Mouse (Mus musculus) mouse embryonic stem cell (cell line): ENCODE results near the gene Stub1.

Experiments
- in situ Hi-C, 2 experiments: fragments of 300-500 bp; cut with MboI; formaldehyde crosslinking; loops; 1 replicate in 1 of 2; 3 replicates in 1 of 2; pipeline ENCODE4 v1.14.3; 2019 to 2020; ENCODE audit warnings: low sequenced_read_pairs in 2 of 2, low pct_unique_long_range_greater_than_20kb in 1 of 2, mixed read lengths in 1 of 2; ENCODE audit not compliant: unreplicated experiment in 1 of 2

Gene Stub1

DNA sequence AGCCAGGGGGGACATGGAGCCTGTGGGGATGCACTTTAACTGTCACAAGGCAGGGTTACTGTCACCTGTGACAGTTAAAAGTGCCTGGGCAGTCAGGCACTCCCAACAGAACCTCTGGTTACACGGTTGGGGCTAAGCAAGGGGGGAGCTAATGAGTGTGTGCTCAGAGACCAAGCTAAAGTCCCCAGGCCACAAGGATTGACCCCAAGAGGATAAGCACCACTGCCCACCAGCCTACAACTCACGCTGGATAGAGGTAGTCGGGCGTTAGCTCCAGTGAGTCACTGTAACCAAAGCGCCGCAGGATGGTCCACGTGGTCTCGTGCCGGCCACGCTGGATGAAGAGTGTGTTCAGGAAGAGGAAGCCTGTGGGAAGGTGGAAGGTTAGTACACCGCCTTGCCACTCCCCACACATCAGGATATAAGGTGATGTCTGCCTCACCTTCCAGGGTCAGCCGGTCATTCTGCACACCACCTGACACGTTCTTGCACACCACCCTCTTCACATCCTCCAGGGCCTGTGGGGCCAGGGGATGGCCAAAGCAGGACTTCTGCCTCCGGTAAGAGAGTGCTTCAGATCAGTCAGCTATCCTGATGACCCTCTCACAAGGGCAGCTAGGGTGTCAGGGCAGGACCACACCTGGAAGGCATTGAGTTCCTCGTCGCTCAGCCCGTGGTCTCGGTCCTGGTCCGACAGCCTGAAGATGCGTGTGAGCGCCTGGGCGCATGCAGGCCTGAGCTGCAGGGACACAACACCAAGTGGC is 8.1 kb upstream of the Stub1 start, which contains the start of gene Gm20683:
Gene Gm20683, minus strand, starts transcription at position 647 of the 764 bp plus-strand sequence.
- in situ Hi-C loops: no loop called here

DNA sequence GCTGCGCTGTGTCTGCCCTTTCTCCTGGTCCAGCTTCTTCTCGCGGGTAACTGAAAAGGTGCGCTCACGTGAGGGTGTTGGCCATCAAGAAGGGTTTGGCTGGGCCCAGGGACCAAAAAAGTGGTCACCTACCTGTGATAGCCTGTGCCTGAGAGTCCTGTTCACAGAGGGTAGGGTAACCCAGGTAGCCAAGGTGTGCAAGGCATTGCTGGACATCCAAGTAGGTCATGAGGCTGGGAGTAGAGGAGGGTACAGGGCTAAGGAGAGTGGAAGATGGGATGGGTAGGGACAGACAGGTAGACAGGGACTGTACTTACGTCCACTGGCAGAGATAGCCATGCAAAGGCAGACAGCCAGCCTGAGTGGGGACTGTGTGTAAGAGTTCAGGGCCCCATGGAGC is 7.3 kb upstream of the Stub1 start:
- in situ Hi-C loops: no loop called here

DNA sequence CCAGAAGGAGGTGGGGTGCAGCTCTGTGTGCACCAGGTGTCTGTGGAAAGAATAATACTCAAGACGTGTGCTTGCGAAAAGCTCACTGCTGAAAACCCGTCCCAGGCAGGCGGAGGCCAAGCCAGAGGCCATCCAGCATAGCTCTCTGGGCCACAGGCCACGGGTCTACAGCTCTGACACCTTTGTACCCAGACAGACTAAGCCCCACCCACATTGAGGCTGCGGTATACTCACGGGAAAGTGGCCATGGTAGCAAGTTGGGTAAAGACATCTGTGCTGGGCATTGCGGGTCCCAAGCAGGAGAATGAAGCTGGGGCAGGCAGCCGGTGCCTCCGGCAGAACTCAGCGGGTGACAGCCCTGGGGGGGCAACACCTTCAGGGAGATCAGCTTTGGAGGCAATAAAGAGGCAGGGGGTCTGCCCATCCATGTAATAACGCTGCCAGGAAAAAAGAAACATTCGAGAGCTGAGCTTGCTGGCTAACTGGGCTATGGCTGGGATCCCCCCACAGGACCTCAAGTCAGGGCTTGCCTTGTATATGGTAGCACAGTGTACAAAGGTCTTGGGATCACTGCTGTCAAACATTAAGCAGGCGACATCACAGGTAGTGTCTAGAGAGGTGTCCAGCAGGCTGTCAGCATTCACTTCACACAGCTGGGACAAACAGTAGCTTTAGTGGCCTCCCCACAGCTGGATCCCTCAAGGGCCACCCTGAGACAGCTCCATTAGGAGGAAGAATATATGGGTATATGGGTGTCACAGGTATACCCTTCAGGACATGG is 6.4 kb upstream of the Stub1 start:
- in situ Hi-C loops: no loop called here

DNA sequence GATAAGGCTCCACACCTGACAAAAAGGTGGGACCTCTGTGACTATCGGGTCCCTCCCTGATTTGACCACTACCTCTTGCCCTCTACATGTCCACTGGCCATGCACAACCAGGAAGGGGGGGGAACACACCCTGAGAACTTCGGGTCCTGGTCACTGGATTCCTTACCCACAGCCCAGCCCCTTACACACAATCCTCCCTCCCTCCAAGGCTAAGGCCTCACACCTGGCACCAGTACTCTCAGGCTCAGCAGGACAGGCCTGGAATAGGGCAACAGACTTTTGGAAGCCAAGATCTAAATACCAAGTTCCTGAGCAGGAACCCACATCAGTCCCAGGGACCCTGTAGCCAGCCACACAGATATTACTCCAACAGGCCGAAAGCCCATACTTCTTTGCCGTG is 5.7 kb upstream of the Stub1 start:
- in situ Hi-C loops: no loop called here

DNA sequence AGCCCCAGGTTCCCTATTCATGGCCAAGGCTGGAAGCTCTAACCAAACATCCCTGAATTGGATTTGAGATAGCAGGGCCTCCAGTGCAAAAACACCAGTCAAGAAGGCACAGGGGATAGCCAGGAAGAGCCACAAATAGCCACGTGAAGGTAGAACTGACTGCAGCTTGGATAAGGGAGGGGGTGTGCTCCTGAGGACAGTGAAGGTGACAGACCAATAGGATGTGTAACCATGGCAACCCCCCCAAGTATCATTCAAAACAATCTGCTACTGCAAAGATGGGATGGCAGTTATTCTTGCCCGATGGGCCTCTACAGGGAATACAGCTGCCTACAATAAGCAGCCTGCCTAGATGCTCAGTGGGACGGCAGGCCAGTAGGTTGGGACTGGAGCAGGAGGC is 4.3 kb upstream of the Stub1 start:
- in situ Hi-C loops: no loop called here

DNA sequence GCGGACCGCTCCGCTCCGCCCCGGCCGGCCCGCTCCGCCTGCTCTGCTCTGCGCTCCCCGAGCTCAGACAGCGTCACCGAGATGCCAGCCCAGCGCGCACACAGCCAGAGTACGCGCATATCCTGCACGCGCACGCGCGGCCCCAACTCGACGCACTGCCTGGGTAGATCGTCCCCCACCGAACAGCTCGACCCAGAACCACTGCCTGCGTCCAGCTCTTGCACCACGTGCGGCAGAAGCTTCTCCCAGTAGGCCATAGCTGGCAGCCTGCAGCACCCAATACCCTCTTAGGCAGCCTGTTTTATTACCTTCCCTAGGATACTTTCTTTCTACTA is 3.8 kb upstream of the Stub1 start, which contains the start of gene Rhbdl1:
Gene Rhbdl1, minus strand, starts transcription at position 220 of the 335 bp plus-strand sequence.
- in situ Hi-C loops: no loop called here

DNA sequence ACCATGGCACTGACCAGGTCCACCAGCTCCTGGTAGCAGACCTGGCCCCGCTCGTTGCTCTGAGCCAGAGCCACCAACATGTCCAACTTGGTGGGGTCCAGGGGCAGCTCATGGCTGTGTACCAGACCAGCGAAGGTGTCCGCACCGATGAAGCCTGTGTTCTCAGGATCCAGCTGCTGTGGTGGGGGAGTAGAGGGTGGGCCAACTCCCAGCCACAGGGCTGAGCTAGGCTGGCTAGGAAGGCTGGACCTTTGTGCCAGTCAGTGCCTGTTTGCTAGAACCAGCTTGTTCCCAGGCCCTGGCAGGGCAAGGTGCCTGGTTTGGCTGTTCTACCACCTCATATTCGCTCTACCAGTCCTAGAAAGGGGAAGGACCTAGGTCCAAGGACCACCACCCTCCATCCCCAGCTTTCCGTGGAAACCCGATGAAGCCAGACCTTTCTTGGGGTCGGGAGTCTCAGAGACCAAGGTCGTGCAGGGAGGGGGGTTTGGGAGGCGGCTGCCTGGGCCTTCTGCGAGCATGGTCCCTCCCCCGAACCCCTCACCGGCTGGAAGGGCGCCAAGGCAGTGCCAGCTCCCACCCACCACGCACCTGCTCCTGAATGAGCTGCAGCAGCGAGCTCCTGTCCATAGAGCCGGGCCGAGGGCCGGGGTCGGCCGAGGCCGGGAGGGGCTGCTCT is 3.3 kb upstream of the Stub1 start:
- in situ Hi-C loops: no loop called here

DNA sequence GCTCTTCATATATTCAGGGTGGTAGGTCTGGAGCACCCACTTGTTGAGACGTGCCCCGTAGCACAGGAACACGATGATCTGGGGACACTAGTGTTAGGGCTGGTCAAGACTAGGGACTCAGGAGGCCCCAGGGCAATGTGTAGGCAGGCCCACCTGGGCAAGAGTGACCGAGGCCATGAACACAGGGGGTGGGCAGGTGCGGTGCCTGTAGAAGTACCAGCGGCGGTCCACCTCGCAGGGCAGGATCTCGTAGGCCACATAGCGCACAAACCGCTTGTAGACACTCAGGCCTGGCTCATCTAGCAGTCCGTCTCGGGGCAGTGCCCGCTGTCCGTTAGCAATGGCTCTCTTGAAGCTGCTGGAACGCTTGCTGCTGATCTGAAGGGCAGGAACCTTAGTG is 2.6 kb upstream of the Stub1 start:
- in situ Hi-C loops: no loop called here

DNA sequence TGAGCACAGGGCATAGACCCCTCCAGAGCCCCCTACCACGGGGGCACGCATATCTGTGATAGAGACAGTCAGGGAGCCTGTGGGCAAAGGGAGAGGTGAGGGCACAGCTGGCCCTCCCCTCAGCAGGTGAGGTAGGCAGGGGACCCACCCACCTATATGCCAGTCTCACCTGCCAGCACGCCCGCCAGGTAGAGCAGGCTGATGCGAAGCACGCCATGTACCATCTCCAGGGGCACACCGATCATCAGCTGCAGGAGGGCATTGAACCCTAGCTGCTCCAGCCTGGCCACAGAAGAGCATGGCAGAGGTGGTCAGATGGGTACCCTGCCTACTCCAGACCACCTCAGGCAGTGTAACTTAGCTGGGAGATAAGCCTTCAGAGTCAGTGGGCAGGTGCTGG is 2.1 kb upstream of the Stub1 start:
- in situ Hi-C loops: no loop called here

DNA sequence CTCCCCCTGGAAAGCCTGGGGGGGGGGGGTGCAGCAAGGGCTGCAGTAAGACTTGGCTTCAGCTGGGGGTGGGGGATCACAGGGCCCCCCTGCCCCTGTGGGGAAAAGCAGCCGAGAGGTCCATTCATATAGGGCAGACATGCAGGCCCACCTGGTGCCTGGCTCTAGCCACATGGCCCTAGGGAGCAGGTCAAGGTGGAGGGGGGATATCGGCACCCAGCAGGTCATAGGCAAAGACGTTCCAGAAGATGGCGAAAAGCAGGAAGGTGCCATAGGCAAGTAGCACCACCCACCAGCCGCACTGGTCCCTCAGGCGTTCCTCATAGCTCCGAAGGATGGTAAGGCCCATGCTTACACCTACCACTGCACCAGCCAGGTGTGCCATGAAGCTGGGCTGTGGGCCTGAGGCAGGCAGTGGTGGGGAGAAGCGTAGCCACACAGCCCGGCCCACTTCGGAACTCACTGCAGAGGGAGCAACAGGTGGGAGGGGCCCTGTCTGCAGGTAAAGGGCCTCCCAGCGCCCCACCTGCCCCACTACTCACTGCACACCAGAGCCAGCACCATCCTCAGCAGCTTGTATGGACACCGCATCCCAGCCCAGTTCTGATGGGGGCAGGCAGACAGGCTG is 1.5 kb upstream of the Stub1 start:
- in situ Hi-C loops: no loop called here

DNA sequence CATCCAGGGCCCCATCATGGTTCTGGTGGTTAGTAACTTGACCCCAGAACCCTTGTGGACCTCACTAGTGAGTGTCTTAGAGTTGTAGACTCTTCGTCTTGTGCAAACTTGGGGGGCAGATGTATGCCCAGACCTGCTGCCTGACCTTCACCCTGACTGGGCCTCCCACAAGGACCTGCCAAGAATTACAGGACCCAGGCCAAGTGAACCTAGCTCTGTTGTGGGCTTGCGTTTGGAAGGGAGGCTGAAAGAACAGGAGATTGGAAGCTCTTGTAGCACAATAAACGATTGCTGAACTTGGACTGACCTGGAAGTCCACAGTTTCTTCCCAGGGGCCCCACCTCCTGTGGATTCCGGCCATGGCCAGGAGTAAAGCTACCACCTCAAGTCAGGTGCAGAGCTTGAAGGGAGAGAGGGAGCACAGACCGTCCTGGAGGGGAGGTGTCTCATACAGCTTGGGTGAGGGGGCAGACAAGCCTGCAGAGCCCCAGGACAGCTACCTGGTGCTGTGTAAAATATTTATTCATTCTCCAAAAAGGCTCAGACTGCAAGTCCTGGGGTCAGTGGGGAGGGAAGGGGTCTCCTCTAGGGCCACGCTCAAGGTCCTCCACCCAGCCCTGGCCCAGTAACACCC is 874 bp upstream of the Stub1 start:
- in situ Hi-C loops: no loop called here

DNA sequence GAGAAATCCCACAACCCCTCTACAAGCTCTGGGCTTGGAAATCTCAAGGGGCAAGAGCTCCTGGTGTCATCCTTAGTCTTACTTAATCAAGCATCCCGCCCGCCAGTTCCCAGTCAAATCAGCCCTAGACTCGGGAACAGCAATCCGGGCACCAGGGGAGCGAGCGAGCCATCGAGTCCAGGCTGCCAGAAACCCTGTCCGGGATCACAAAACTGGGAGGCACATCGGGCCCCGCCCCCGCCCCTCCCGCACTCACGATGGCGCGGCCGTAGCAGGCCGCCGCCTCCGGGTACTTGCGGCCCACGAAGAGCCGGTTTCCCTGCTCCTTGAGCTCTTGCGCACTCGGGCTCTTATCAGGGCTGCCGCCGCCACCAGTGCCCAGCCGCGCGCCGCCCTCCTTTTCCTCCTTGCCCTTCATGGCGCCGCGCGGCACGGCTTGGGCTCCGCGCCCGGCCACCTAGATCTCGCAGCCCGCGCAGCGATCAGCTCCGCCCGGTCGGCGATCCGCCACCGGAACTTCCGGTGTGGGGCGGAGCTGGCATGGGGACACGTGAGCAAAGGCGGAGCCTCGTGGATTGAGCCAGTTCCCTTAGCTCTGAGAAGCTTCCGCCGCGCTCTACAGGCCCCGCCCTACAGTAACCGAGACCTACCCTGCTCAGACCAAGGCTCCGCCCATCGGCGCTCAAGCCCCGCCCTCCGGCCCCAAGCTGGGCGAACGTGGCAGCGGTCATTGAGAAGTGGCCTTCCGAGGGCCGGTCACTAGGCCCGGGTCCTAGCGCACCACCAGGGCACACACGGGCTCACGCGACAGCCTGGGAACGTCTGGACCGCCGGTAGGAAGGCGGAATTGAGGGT is 541 bp downstream of the Stub1 start:
- in situ Hi-C loops: no loop called here

DNA sequence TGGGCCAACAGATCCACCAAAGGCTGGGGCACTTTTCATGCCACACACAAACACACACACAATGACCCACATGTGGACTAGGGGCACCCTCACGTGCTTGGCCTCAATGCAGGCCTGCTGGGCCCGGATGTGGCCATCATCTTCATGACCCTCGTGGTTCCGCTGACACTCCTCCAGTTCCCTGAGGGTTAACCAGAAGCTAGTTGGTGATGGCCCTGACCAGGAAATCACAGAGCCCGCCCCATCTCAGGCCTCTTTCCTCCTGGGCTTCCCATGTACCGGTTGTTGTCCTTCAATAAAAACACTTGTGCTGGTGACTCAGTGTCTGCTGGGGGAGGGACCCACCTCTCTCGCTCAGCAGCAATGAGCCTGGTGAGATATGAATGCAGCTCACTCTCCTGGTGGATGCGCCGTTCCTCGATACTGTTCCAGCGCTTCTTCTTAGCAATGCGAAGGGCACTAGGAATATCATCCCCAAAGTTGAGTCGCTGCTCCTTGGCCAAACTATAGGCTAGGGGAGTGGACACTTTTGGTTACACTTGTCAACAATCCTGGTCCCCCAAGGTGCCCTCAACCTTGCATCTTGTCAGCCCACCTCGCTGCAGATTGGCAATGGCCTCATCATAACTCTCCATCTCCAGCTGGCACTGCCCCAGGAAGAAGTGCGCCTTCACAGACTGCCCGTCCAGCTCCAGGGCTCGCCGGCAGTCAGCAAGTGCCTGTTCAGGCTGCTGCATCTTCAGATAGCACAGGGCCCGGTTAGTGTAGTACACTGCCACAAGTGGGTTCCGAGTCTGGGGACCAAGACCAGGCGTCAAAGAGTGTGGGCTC is 1.5 kb downstream of the Stub1 start:
- in situ Hi-C loops: no loop called here

DNA sequence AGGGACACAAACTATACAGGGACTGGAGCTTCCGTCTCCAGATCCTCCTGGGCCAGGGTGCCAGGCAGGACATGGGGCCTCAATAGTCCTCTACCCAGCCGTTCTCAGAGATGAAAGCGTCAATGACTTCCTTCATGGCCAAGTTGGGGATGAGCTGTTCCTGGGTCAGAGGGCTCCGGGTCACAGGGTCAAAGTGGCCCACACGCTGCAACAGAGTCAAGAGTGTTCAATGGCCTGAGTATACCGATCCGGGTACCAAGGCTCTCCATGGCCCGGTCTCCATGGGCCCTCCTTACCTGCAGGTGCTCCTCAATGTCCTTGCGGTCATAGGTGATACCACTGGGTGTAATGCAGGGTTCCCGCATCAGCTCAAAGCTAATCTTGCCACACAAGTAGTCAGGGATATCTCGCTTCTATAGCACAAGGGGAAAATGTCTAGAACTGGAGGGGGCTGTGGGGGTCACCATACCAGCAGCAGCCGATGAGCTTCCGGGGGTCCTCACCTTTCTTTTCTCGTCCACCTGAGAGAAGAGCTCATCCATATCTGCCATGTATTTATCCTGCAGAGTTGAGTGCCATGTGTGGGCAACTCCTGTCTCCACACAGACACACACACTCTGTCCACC is 2.3 kb downstream of the Stub1 start:
- in situ Hi-C loops: no loop called here

DNA sequence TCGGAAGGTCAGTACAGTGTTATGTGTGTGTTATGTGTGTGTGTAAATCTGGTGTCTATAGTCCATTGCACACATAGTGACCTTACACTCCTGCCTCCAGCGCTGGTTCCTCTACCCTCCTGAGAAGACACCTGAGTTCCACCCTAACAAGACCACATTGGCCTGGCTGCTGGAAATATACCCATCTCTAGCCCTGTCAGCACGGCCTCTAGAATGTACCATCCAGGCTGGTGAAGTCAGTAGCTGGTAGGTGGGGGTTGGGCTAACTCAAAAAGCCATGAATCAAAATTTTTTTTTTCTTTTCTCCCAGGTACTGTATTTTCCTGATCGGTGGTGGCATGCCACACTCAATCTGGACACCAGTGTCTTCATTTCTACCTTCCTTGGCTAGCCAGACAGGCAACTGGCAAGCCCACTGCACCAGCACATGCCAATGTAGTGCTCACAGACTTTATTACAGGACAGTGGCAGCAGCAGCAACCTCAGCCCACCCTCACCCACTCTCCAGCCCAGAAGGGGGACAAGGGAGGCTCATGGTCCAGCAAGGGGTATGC is 2.9 kb downstream of the Stub1 start:
- in situ Hi-C loops: no loop called here

DNA sequence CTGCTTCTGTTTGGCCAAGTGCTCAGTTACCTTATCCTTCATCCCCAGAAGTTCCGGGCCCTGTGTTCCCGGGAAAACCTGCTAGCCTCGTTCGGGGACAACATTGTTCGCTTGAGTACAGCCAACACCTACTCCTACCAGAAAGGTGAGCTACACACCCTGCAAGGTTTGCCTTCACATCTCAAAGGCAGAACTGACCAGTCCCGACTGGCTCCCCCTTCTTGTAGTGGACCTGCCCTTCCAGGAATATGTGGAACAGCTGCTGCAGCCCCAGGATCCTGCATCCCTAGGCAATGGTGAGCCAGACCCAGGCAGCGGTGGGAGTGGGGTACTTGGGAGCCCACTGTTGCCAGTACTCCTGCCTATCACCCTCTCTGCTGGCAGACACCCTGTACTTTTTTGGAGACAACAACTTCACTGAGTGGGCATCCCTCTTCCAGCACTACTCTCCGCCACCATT is 3.6 kb downstream of the Stub1 start:
- in situ Hi-C loops: no loop called here
